Mouse (Mus musculus) embryo, embryonic 10 days (tissue): ENCODE measurements around the gene Tprg.

Experiments used
- DNase-seq: peaks from one replicate; pipeline ENCODE4 v3.0.0-alpha.2; 2015; ENCODE audit warnings: low spot score

Gene Tprg

GRCm38 (mm10) chr16:25286517-25286916 lies at the start of gene Tprg:
Gene Tprg (plus strand): TSS chr16:25286817.
- no peak for DNase-seq

- no peak for DNase-seq
Measured at GRCm38 (mm10) chr16:25238274-25239050, 48.2 kb upstream of the Tprg start.

- DNase-seq, result no peak
Measured at GRCm38 (mm10) chr16:25248889-25249288, 37.7 kb upstream of the Tprg start.

GRCm38 (mm10) chr16:25250129-25250749 lies 36.4 kb upstream of the Tprg start:
- DNase-seq, result no peak

GRCm38 (mm10) chr16:25251080-25251479 lies 35.5 kb upstream of the Tprg start:
- no peak for DNase-seq

- DNase-seq, result no peak
Measured at GRCm38 (mm10) chr16:25254646-25255045, 32.0 kb upstream of the Tprg start.

GRCm38 (mm10) chr16:25255186-25255585 lies 31.4 kb upstream of the Tprg start:
- no peak for DNase-seq

- no peak for DNase-seq
Measured at GRCm38 (mm10) chr16:25255603-25256260, 30.9 kb upstream of the Tprg start.

GRCm38 (mm10) chr16:25262306-25262705 lies 24.3 kb upstream of the Tprg start:
- DNase-seq, result no peak

GRCm38 (mm10) chr16:25262965-25263364 lies 23.7 kb upstream of the Tprg start:
- DNase-seq, result peak; percentile 13

- peak; percentile 88 for DNase-seq
Measured at GRCm38 (mm10) chr16:25263520-25264149, 23.0 kb upstream of the Tprg start.

GRCm38 (mm10) chr16:25265177-25265576 lies 21.4 kb upstream of the Tprg start:
- no peak for DNase-seq

GRCm38 (mm10) chr16:25268276-25268675 lies 18.3 kb upstream of the Tprg start:
- DNase-seq, result no peak

GRCm38 (mm10) chr16:25282563-25282962 lies 4.1 kb upstream of the Tprg start:
- DNase-seq, result no peak

- DNase-seq, result no peak
Measured at GRCm38 (mm10) chr16:25293753-25294152, 7.1 kb downstream of the Tprg start.

GRCm38 (mm10) chr16:25295546-25295945 lies 8.9 kb downstream of the Tprg start:
- no peak for DNase-seq

GRCm38 (mm10) chr16:25296746-25297145 lies 10.1 kb downstream of the Tprg start:
- no peak for DNase-seq

GRCm38 (mm10) chr16:25298204-25298603 lies 11.6 kb downstream of the Tprg start:
- DNase-seq, result no peak

GRCm38 (mm10) chr16:25302616-25303015 lies 16.0 kb downstream of the Tprg start:
- no peak for DNase-seq

- no peak for DNase-seq
Measured at GRCm38 (mm10) chr16:25314006-25314405, 27.4 kb downstream of the Tprg start.

GRCm38 (mm10) chr16:25315090-25315489 lies 28.5 kb downstream of the Tprg start:
- no peak for DNase-seq

GRCm38 (mm10) chr16:25325631-25326238 lies 39.1 kb downstream of the Tprg start:
- DNase-seq, result no peak
